Mouse (Mus musculus): ENCODE data around the gene Scoc. TPM values are rescaled to one million over a fixed set of nuclear protein-coding genes. Genes with fewer than 3 reads are reported as not detected.

Scoc gene
- total RNA-seq, 2 experiments from 2014 or later, result 213 to 246 TPM

DNA sequence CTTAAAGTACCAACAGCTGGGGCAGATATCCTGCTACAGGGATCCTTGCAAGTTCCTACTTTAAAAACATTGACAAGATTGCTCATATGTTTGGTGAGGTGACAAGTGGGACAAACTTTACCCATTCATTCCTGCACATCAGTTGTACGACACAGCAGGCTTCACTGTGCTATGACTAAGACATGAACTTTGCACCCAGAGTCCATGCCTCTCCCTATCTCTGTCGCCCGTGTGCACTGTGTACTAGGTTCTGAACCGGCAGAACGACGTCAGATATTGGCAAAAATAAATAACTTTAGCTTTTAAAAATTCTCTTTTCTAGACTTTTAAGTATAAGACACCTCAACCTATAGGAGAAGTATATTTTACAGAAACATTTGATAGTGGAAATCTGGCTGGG, 61.5 kb downstream of the Scoc start:
- DNase-seq, result no peak

DNA sequence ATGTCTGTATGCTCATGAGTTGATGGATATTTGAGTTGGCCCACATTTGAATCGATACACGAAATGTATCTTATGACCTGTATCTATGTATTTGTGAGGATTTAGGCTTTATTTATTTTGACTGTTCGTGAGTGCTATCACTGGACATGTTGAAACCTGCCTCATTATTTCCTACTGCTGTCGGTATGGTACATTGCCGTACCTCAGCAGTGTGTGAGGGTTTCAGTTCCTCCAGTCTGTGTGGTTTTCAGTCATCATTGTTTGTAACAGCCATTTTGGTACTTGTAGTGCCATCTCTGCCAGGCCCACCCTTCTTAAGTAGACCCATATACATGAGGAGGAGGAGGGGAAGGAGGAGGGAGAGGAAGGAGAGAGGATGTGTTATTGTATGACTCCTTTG, 63.9 kb downstream of the Scoc start:
- no peak for DNase-seq

DNA sequence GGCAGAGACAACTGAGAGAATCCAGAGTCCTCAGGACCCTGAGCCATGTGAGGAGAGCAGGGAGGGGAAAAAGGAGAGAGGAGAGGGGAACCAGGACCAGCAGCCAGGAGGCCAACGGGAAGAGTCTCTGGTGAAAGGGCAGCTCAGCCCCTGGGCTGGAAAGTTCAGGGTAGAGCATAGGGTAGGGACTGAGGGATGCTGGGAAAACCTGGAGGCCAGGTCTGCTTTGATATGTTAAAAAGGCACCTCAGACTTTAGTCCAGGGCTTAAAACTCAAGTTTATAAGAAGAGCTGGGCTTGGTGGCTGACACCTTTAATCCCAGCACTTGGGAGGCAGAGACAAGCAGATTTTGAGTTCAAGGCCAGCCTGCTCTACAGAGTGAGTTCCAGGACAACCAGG, 65.7 kb downstream of the Scoc start:
- no peak for DNase-seq

DNA sequence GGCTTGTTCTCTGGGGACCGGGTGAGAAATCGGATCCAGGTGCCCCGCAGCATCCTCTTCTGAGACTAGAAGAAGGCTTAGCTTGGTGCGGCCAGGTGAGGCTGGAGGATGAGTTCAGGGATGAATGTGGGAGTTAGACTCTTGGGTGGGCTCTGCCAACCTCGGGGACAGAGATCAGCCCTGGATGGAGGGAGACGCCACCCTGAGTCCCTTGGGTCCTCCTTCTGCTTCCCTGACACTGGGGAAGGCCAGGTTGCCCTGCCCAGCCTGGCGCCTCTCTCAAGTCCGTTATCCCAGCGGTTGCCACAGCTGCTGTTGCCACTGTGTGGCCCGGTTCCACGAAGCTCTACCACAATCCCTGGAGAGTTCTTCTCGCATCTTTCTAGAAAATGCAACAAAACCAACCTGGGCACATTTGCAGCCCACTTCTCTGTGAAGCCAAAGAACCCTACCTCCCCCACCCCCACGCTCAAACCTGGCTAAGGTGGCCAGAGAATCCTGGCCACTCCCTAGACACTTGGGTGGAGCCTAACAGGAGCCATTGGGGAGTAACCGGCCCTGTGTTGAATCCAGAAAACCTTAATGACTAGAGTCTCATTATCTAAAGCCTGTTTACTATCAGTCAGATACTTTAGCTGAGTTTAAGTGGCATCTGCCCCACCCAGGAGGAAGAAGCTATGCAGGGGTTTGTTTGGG, 68.0 kb downstream of the Scoc start:
- DNase-seq, result no peak

DNA sequence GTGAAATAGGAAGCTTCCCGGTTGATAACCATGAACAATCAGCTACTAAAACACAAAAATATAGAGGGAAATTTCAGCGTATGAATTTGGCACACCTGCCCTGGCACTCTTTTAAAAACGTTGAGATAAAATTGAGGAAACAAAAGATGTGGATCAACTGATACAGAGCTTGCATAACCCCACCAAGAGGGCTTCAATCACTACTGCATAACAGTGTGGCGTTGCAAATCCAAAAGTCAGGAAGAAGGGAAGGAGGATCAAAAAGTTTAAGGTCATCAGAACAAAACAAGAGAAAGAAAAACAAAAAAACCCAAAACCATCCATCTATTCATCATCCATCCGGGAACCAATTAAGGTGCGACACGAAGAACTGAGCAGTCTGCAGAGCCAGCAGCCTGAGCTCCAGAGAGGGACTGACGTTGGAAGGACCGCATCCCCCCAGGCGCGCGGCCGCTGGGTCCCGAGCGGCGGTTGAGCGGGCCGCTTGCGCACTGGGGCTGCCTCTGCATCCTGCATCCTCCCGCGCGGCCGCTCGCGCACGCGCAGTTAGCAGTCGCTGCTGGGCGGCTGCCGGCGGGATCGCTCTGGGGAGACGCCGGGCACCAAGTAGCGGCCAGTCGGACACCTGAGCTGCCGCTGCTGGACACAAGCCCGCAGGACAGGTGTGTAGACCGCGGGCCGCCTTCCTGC, 68.7 kb downstream of the Scoc start, which contains the start of gene Clgn:
Gene Clgn, plus strand, starts transcription at position 552 of the 690 bp plus-strand sequence.
- peak; percentile 75 for DNase-seq

DNA sequence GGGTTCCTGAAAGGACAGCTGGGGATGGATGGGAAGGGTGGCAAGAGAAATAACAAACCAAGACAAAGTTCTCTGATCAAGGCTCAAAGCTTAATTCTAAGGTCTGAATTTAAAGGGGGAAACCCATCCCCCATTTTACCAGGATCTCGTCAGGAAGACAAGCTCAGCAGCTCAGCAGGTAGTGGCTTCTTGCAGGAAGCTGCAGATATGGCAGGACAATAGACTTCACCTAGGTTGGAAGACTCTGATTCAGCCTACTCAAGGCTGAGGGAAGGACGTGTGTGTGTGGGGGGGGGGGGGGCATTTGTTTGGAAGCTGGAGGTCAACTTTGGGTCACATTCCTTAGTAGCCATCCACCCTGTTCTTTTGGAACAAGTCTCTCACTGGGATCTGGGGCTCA, 75.3 kb downstream of the Scoc start:
- DNase-seq, result no peak

DNA sequence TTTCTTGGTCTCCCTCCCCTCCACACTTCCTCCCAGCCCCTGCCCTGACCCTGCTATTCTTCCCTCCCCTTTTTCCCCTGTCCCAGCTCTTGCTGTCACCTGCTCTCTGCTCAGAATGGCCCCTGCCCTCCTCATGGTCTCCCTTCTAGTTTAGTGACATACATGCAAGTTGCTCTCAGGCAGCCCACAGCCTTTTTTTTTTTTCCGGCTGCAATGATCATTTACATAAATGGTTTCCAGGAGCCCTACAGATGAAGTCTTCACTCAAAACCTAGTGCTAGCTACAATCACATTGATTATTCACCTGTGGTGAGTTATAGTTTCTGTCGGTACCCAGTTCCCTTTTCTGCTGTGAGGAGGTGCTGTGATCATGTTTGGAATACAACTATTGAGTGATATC, 77.2 kb downstream of the Scoc start:
- no peak for DNase-seq

DNA sequence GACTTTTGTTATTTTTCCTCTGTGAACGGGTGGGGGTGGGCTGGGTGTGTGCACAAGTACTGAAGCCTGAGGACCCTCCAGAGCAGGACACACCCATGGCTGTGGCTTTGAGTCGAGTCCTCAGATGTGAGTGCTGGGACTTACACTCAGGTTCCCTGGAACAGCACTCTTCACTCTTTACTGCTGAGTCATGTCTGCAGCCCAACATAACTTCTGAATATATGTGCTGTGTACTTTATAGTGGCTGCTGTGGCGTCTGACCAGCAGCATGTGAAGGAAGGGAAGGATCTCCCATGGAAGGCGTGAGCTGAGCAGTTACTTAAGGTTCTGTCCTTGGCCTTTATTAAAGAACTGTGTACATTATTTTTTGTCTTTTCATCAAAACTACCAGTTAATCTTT, 78.0 kb downstream of the Scoc start:
- no peak for DNase-seq

Other genes starting within 250 kb of the Scoc start
- gene Ucp1, start 168.0 kb downstream of the Scoc start, total RNA-seq (2021), result not detected
- 10 to 100 TPM; 14.6 to 15.6 TPM for gene Elmod2, start 125.9 kb downstream of the Scoc start, total RNA-seq (2021)
- gene Mgat4d, start 109.9 kb downstream of the Scoc start, total RNA-seq (2021), result not detected
- 1 to 10 TPM; 8.3 to 9.2 TPM for gene Clgn, start 68.5 kb downstream of the Scoc start, total RNA-seq (2021)
- not detected for gene Olfr370, start 77.4 kb upstream of the Scoc start, total RNA-seq (2021)
- gene Ndufb7, start 108.3 kb upstream of the Scoc start, total RNA-seq (2021), result 100 to 1,000 TPM; 147 to 150 TPM
- 100 to 1,000 TPM; 511 to 514 TPM for gene Tecr, start 149.6 kb upstream of the Scoc start, total RNA-seq (2021)
- gene Dnajb1, start 149.8 kb upstream of the Scoc start, total RNA-seq (2021), result 10 to 100 TPM; 46.3 to 51.8 TPM
- 10 to 100 TPM; 56.9 to 58.1 TPM for gene Gipc1, start 194.3 kb upstream of the Scoc start, total RNA-seq (2021)
- gene Ptger1, start 208.3 kb upstream of the Scoc start, total RNA-seq (2021), result 1 to 10 TPM in 1 of 2 experiments, under 1 TPM in 1; 1.00 to 1.4 TPM
- 10 to 100 TPM; 53.0 to 54.8 TPM for gene Pkn1, start 240.8 kb upstream of the Scoc start, total RNA-seq (2021)